ENCODE assay signal across 24 mouse cellular contexts in the genomic region with DNA sequence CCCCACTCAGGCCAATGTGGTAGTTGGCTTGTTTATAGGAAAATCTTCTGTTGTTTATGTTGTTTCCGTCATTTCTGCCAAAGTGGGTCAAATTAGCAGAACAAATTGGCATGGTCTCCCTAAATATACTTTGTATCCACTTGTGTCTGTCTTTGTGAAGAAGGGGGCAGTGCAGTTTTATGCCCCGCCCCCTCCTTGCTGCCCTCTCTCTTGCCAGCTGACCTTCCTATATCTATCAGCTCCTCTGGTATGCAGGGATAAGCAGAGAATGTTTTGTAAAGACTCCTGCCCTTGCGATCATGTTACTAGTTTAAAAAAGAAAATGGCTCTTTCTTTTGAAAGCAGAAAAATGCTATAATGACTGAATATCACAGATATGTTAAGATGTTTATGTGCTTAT.
"Had no signal": no experiment of that assay in that cellular context is flagged by ENCODE, and none has a peak within 500 bp of the region (broad histone marks: within the 10 kb centered on the region; RNA-seq: fewer than 3 reads in every experiment).

No protein-coding gene starts in this region.

- H3K4me3 ChIP-seq: gastrocnemius, adult 2 months; heart, adult 2 months; heart, embryonic 13.5 days; heart, embryonic 15.5 days; hindbrain, embryonic 10.5 days; hindbrain, embryonic 12.5 days; layer of hippocampus, adult 2 months; left cerebral cortex, adult 2 months; limb, embryonic 10.5 days; limb, embryonic 12.5 days had no signal

- H3K9me3 ChIP-seq: heart, embryonic 13.5 days; heart, embryonic 15.5 days; hindbrain, embryonic 10.5 days; hindbrain, embryonic 12.5 days; limb, embryonic 10.5 days; limb, embryonic 12.5 days had no signal

- H3K27ac ChIP-seq: gastrocnemius, adult 2 months; heart, adult 2 months; heart, embryonic 13.5 days; heart, embryonic 15.5 days; hindbrain, embryonic 10.5 days; hindbrain, embryonic 12.5 days; hindbrain, embryonic 14.5 days; layer of hippocampus, adult 2 months; left cerebral cortex, adult 2 months; limb, embryonic 10.5 days; limb, embryonic 12.5 days had no signal

- ATAC-seq: forebrain, embryonic 16.5 days; hindbrain, embryonic 16.5 days; inflammation-experienced regulatory T-cells, adult 6 months; intestine, postnatal 0 days had no signal

- DNase-seq: gastrocnemius, adult 2 months; gastrocnemius, postnatal 10 days; gastrocnemius, postnatal 25 days; heart, adult 2 months; heart, postnatal 4 days; kidney, adult 18-20 months; kidney, adult 8-10 months; kidney, postnatal 10 days; kidney, postnatal 25 days; kidney, postnatal 4 days; liver had no signal

- H3K4me2 ChIP-seq: heart, embryonic 13.5 days; heart, embryonic 15.5 days; hindbrain, embryonic 12.5 days; hindbrain, embryonic 14.5 days; limb, embryonic 12.5 days had no signal

- H3K4me1 ChIP-seq: heart, embryonic 15.5 days had no signal

- H3K9ac ChIP-seq: heart, embryonic 13.5 days; heart, embryonic 15.5 days; hindbrain, embryonic 12.5 days; hindbrain, embryonic 14.5 days; limb, embryonic 12.5 days had no signal

- H3K36me3 ChIP-seq: heart, embryonic 13.5 days; heart, embryonic 15.5 days; hindbrain, embryonic 10.5 days; hindbrain, embryonic 12.5 days; limb, embryonic 10.5 days; limb, embryonic 12.5 days had no signal
